Mouse (Mus musculus): Measurements from ENCODE around the gene Il23r. TPM values are rescaled to one million over a fixed set of nuclear protein-coding genes. Genes with fewer than 3 reads are reported as not detected.
"Not testable (repeated sequence)": the region's sequence is repeated elsewhere in the genome, so short reads cannot be mapped to it uniquely, and the experiment has no call there.

Il23r gene
- polyA plus RNA-seq, 1 experiment from 2014 or later: not detected

DNA sequence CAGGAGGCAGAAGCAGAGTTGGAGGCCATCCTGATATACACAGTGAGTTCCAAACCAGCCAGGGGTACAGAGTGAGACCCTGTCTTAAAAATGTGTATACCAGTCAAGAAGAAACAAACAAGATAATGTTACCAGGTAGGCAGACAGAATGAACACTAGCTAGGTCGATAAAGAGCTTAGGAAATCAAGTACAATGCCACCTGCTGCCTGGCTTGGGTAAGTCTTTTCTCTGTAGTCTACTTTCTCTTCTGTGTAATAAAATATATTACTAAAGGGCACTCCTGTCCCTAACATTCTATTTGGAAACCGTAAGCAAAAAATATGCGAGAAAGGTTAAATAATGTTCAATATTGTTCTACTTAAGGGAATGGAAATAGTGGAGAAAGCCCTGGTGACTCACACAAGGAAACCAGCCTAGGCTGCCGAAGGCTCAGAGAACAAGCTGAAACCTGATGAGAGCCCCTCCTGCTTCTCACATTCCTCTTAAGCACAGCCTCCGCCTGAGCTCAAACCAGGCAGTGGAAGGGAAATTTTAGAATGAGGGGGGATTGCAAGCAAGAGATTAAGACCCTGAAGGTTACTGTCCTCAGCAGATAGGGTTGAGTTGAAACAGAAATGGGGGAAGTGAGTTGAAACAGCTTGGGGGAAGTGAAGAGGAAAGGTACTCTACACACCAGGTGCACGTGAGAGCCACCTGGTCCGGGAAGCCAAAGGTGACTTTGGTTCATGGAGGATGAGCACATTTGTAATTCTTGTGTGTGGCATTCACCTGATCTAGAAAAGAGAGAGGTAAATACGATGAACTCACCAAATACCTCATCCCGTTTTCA, 39.6 kb upstream of the Il23r start:
- Histone ChIP-seq H3K9me3 (ENCODE audit: control insufficient read depth, low read length) (no peaks in the 10 kb centered on the region), H3K9ac (ENCODE audit: low read length) (no peak overlapping the region), H3K4me2 (ENCODE audit: low read length) (no peak overlapping the region), H3K27me3 (ENCODE audit: control insufficient read depth, insufficient read depth, low read length) (peaks cover 49% of the 10 kb centered on the region), H3K4me3 (ENCODE audit: control insufficient read depth in 1 of 2, insufficient read depth in 1 of 2, low read depth in 1 of 2, low read length in 2 of 2) (no peak overlapping the region), H3K36me3 (ENCODE audit: control insufficient read depth, insufficient read depth, low read length) (no peaks in the 10 kb centered on the region), H3K27ac (replicated peaks in 1 of 2; ENCODE audit: control insufficient read depth in 1 of 2, insufficient read depth in 1 of 2, low read depth in 2 of 2, low read length in 2 of 2) (no peak overlapping the region), H3K4me1 (ENCODE audit: control insufficient read depth in 2 of 2, insufficient read depth in 2 of 2, low read length in 2 of 2) (peaks cover 3 to 12% of the 10 kb centered on the region in 2 experiments; a peak in 3 of 4 replicates)
- WGBS: 47% methylated on average over 9 of the region's 9 CpGs
- ATAC-seq (ENCODE audit: insufficient number of reproducible peaks, insufficient read depth, low FRiP score, low read depth): no peak

DNA sequence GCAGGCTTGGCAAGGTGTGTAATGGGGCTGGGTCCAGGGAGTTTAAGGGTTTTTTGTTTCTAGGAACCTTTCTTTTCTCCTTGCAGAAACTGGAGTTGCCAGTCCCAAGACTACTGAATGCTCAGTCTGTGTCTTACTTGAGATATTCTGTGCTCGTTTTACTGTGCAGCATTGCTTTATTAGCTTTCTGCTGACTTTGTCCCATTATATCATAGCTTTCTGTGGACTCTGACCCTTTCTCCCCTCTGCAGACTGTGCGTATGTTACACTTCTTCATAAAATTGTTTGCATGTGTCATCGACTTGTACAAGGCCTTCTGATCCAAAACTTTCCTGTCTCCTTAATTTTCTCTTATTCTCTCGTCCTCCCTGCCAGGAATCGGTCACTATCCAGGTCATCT, 34.7 kb upstream of the Il23r start:
- ATAC-seq (ENCODE audit: insufficient number of reproducible peaks, insufficient read depth, low FRiP score, low read depth): no peak
- H3K27ac ChIP-seq (replicated peaks in 1 of 2; ENCODE audit: control insufficient read depth in 1 of 2, insufficient read depth in 1 of 2, low read depth in 2 of 2, low read length in 2 of 2): no peak overlapping the region
- 77% methylated on average over 5 of the region's 5 CpGs for WGBS
- no peak overlapping the region for H3K4me3 ChIP-seq (ENCODE audit: control insufficient read depth in 1 of 2, insufficient read depth in 1 of 2, low read depth in 1 of 2, low read length in 2 of 2)
- no peaks in the 10 kb centered on the region for H3K9me3 ChIP-seq (ENCODE audit: control insufficient read depth, low read length)
- H3K4me1 ChIP-seq (ENCODE audit: control insufficient read depth in 2 of 2, insufficient read depth in 2 of 2, low read length in 2 of 2): no peaks in the 10 kb centered on the region
- H3K9ac ChIP-seq (ENCODE audit: low read length): no peak overlapping the region
- H3K27me3 ChIP-seq (ENCODE audit: control insufficient read depth, insufficient read depth, low read length): peaks cover 1% of the 10 kb centered on the region
- H3K36me3 ChIP-seq (ENCODE audit: control insufficient read depth, insufficient read depth, low read length): no peaks in the 10 kb centered on the region
- no peak overlapping the region for H3K4me2 ChIP-seq (ENCODE audit: low read length)

DNA sequence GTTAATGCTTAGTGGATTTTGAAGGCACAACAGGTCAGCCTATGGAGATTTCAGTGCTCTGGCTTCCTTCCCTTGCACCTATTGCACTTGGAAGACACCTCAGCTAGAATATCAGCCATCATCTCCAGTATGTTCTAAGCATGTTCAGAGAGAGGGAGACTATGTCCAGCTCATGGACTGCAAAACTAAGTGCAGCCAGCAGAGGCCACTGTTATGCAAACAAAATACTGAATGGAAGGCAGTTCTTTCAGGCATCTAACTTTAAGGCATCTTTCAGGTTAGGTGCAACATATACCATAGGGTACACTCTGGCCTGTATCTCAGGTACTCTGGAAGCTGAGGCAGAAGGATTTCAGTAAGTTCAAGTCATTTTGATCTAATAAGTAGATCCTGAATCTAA, 19.1 kb upstream of the Il23r start:
- no peak overlapping the region for H3K9ac ChIP-seq (ENCODE audit: low read length)
- no peaks in the 10 kb centered on the region for H3K36me3 ChIP-seq (ENCODE audit: control insufficient read depth, insufficient read depth, low read length)
- H3K27ac ChIP-seq (replicated peaks in 1 of 2; ENCODE audit: control insufficient read depth in 1 of 2, insufficient read depth in 1 of 2, low read depth in 2 of 2, low read length in 2 of 2): no peak overlapping the region
- H3K27me3 ChIP-seq (ENCODE audit: control insufficient read depth, insufficient read depth, low read length): no peaks in the 10 kb centered on the region
- H3K4me2 ChIP-seq (ENCODE audit: low read length): no peak overlapping the region
- no peak for ATAC-seq (ENCODE audit: insufficient number of reproducible peaks, insufficient read depth, low FRiP score, low read depth)
- no peaks in the 10 kb centered on the region for H3K9me3 ChIP-seq (ENCODE audit: control insufficient read depth, low read length)
- H3K4me3 ChIP-seq (ENCODE audit: control insufficient read depth in 1 of 2, insufficient read depth in 1 of 2, low read depth in 1 of 2, low read length in 2 of 2): no peak overlapping the region
- H3K4me1 ChIP-seq (ENCODE audit: control insufficient read depth in 2 of 2, insufficient read depth in 2 of 2, low read length in 2 of 2): no peaks in the 10 kb centered on the region

DNA sequence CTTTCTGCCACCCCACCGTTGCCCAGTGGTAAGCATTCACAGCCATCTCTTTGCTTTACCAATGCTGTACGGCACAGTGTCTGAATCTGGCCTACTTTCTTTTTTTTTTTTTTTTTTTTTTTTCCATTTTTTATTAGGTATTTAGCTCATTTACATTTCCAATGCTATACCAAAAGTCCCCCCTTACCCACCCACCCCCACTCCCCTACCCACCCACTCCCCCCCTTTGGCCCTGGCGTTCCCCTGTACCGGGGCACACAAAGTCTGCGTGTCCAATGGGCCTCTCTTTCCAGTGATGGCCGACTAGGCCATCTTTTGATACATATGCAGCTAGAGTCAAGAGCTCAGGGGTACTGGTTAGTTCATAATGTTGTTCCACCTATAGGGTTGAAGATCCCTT, 10.3 kb upstream of the Il23r start:
- not testable (repeated sequence) for H3K4me2 ChIP-seq (ENCODE audit: low read length); H3K9me3 ChIP-seq (ENCODE audit: control insufficient read depth, low read length); H3K4me1 ChIP-seq (ENCODE audit: control insufficient read depth in 2 of 2, insufficient read depth in 2 of 2, low read length in 2 of 2); ATAC-seq (ENCODE audit: insufficient number of reproducible peaks, insufficient read depth, low FRiP score, low read depth); H3K4me3 ChIP-seq (ENCODE audit: control insufficient read depth in 1 of 2, insufficient read depth in 1 of 2, low read depth in 1 of 2, low read length in 2 of 2); H3K36me3 ChIP-seq (ENCODE audit: control insufficient read depth, insufficient read depth, low read length); H3K27ac ChIP-seq (replicated peaks in 1 of 2; ENCODE audit: control insufficient read depth in 1 of 2, insufficient read depth in 1 of 2, low read depth in 2 of 2, low read length in 2 of 2); H3K9ac ChIP-seq (ENCODE audit: low read length); H3K27me3 ChIP-seq (ENCODE audit: control insufficient read depth, insufficient read depth, low read length)
- WGBS: 95% methylated on average over 2 of the region's 6 CpGs

DNA sequence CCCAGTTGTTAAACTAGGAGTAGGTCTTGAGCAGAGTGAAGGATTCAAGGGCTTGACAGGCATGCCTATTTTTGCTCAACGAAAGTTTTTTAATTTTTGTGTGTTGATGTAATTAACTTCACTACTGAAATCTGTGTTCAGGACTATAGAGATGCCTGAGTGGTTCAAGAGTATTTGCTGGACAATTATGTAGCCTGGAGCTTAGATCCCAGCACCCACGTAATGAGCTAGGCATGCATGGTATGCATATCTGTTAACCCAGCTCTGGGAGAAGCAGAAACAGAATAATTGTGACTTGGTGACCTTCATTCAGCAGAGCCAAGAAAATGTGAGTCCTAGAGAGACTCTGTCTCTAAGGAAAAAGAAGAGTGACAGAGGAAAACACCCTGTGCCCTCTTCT, 10.6 kb downstream of the Il23r start:
- Histone ChIP-seq H3K27me3 (ENCODE audit: control insufficient read depth, insufficient read depth, low read length) (no peaks in the 10 kb centered on the region), H3K27ac (replicated peaks in 1 of 2; ENCODE audit: control insufficient read depth in 1 of 2, insufficient read depth in 1 of 2, low read depth in 2 of 2, low read length in 2 of 2) (peak overlapping the region; percentile 85 to 91), H3K9me3 (ENCODE audit: control insufficient read depth, low read length) (no peaks in the 10 kb centered on the region), H3K4me3 (ENCODE audit: control insufficient read depth in 1 of 2, insufficient read depth in 1 of 2, low read depth in 1 of 2, low read length in 2 of 2) (no peak overlapping the region), H3K4me2 (ENCODE audit: low read length) (no peak overlapping the region), H3K9ac (ENCODE audit: low read length) (no peak overlapping the region), H3K36me3 (ENCODE audit: control insufficient read depth, insufficient read depth, low read length) (no peaks in the 10 kb centered on the region), H3K4me1 (ENCODE audit: control insufficient read depth in 2 of 2, insufficient read depth in 2 of 2, low read length in 2 of 2) (peaks cover 3 to 10% of the 10 kb centered on the region in 2 experiments; a peak in 2 of 4 replicates)
- 19% methylated on average over 2 of the region's 2 CpGs for WGBS
- ATAC-seq (ENCODE audit: insufficient number of reproducible peaks, insufficient read depth, low FRiP score, low read depth): peak; percentile 81; the same call in 1 of the 2 replicates

DNA sequence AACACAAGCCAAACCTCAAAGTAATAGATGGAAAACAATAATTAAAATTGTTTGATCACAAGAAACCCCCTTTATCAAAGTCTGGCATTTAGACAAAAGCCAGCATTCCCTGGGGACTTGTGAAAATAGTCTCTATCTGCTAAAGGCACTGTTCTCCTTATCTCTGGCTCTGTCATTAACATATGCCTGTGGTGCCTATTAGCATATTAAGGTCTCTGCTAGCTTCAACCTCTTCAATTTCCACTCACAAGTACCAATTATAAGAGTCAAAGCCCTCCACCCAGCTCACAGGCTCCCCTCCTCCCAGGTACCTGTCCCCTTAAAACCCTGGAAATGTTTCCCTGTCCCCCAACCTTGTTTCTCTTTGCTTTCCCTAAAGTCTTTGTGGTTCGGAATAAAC, 20.4 kb downstream of the Il23r start:
- no peak overlapping the region for H3K9ac ChIP-seq (ENCODE audit: low read length)
- peaks cover 0 to 2% of the 10 kb centered on the region in 2 experiments; a peak in 1 of 4 replicates for H3K4me1 ChIP-seq (ENCODE audit: control insufficient read depth in 2 of 2, insufficient read depth in 2 of 2, low read length in 2 of 2)
- no peaks in the 10 kb centered on the region for H3K9me3 ChIP-seq (ENCODE audit: control insufficient read depth, low read length)
- no peak overlapping the region for H3K4me3 ChIP-seq (ENCODE audit: control insufficient read depth in 1 of 2, insufficient read depth in 1 of 2, low read depth in 1 of 2, low read length in 2 of 2)
- no peaks in the 10 kb centered on the region for H3K27me3 ChIP-seq (ENCODE audit: control insufficient read depth, insufficient read depth, low read length)
- no peak for ATAC-seq (ENCODE audit: insufficient number of reproducible peaks, insufficient read depth, low FRiP score, low read depth)
- H3K27ac ChIP-seq (replicated peaks in 1 of 2; ENCODE audit: control insufficient read depth in 1 of 2, insufficient read depth in 1 of 2, low read depth in 2 of 2, low read length in 2 of 2): no peak overlapping the region
- WGBS: 14% methylated on average over 1 of the region's 1 CpGs
- no peaks in the 10 kb centered on the region for H3K36me3 ChIP-seq (ENCODE audit: control insufficient read depth, insufficient read depth, low read length)
- H3K4me2 ChIP-seq (ENCODE audit: low read length): no peak overlapping the region

DNA sequence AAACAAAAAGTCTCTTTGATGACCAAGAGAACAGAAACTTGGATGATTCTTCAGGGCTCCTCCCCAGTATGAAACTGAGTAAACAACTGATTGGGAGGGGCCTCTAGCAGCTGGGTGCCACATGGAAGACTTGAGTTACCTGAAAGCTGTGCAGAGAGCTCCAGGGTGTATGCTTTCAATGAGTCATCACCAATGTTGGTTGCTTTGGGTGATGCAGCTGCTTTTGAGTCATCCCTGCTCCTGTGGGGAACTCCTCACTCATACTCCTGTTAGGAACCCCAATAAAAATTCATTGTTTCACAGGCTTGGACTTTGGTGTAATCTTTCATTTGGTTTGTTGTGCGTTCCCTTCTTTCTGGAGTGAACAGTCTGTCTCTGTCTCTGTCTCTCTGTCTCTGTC, 32.2 kb downstream of the Il23r start:
- H3K9ac ChIP-seq (ENCODE audit: low read length): no peak overlapping the region
- H3K36me3 ChIP-seq (ENCODE audit: control insufficient read depth, insufficient read depth, low read length): no peaks in the 10 kb centered on the region
- no peak for ATAC-seq (ENCODE audit: insufficient number of reproducible peaks, insufficient read depth, low FRiP score, low read depth)
- H3K4me3 ChIP-seq (ENCODE audit: control insufficient read depth in 1 of 2, insufficient read depth in 1 of 2, low read depth in 1 of 2, low read length in 2 of 2): no peak overlapping the region
- no peaks in the 10 kb centered on the region for H3K4me1 ChIP-seq (ENCODE audit: control insufficient read depth in 2 of 2, insufficient read depth in 2 of 2, low read length in 2 of 2)
- no peak overlapping the region for H3K4me2 ChIP-seq (ENCODE audit: low read length)
- H3K9me3 ChIP-seq (ENCODE audit: control insufficient read depth, low read length): no peaks in the 10 kb centered on the region
- no peaks in the 10 kb centered on the region for H3K27me3 ChIP-seq (ENCODE audit: control insufficient read depth, insufficient read depth, low read length)
- 90% methylated on average over 1 of the region's 1 CpGs for WGBS
- no peak overlapping the region for H3K27ac ChIP-seq (replicated peaks in 1 of 2; ENCODE audit: control insufficient read depth in 1 of 2, insufficient read depth in 1 of 2, low read depth in 2 of 2, low read length in 2 of 2)

DNA sequence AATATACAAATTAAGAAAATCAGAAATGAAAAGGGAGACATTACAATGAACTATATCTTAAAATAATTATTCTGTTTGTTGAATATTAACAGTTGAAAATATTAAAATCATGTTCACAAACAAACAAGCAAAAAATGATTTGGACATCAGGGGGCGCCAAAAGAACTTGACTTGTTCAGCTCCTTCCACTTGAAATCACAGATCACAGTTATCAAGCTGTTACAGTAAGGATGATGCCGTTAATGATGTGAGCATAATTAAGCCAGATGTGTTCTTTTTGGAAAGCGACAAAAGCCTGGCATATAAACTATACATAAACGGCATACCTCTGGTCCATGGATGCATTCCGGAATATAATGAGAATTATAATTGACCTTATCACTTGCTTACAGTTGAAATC, 40.3 kb downstream of the Il23r start:
- H3K4me2 ChIP-seq (ENCODE audit: low read length): no peak overlapping the region
- H3K27me3 ChIP-seq (ENCODE audit: control insufficient read depth, insufficient read depth, low read length): no peaks in the 10 kb centered on the region
- H3K9ac ChIP-seq (ENCODE audit: low read length): no peak overlapping the region
- H3K9me3 ChIP-seq (ENCODE audit: control insufficient read depth, low read length): no peaks in the 10 kb centered on the region
- no peak for ATAC-seq (ENCODE audit: insufficient number of reproducible peaks, insufficient read depth, low FRiP score, low read depth)
- H3K4me3 ChIP-seq (ENCODE audit: control insufficient read depth in 1 of 2, insufficient read depth in 1 of 2, low read depth in 1 of 2, low read length in 2 of 2): no peak overlapping the region
- H3K4me1 ChIP-seq (ENCODE audit: control insufficient read depth in 2 of 2, insufficient read depth in 2 of 2, low read length in 2 of 2): no peaks in the 10 kb centered on the region
- H3K27ac ChIP-seq (replicated peaks in 1 of 2; ENCODE audit: control insufficient read depth in 1 of 2, insufficient read depth in 1 of 2, low read depth in 2 of 2, low read length in 2 of 2): no peak overlapping the region
- no peaks in the 10 kb centered on the region for H3K36me3 ChIP-seq (ENCODE audit: control insufficient read depth, insufficient read depth, low read length)
- 44% methylated on average over 5 of the region's 5 CpGs for WGBS

Data from heart, embryonic 14.5 days (tissue).